Mouse (Mus musculus): ENCODE measurements around the gene Proser3.
"Not testable (repeated sequence)": the region's sequence is repeated elsewhere in the genome, so short reads cannot be mapped to it uniquely, and the experiment has no call there.

The Proser3 gene

DNA sequence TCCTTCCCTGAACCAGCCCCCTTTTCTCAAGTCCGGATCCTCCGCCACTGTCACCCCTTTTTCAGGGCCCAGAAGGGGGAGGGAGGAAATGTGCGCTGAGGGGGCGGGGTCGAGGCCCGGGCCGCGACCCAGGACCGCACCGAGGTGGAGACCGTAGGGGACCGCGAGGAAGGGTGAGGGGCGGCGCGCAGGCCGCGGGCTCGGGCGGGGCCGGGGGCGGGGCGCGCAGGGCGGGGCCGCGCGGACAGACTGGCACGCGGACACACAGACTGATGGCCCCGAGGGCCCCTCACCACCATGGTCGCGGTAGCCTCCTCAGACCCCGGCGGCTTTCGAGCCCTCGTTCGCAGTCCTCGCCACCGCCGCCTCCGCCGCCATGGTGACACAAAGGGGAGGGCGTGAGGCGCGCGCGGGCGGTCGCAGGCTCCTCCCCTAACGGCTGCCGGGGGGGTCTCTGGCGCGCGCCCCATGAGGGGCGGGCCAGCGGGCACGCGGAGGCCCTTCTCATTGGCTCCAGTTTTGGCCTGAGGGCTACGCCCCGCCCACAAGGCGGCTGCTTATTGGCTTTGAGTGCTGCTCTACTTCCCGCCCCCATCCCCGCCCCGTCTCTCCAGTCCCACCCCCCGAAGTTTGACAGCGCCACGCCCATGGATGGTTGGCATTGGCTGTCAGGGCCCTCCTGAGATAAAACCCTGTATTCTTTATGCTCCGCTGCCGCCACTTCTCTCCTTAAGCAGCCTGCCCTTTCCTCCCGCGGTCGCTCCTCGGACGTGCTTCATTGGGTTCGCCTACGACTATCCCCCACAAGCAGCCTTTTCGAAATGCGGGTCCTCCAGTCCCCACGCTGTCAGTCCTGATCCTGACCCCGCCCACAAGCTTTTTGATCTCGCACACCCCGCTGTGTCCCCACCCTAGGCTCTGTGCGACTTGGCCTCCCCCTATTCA is 17.2 kb downstream of the Proser3 start, which contains the start of gene Arhgap33:
Gene Arhgap33, minus strand, starts transcription at position 428 of the 945 bp plus-strand sequence.
- DNase-seq, result peak; percentile 95

DNA sequence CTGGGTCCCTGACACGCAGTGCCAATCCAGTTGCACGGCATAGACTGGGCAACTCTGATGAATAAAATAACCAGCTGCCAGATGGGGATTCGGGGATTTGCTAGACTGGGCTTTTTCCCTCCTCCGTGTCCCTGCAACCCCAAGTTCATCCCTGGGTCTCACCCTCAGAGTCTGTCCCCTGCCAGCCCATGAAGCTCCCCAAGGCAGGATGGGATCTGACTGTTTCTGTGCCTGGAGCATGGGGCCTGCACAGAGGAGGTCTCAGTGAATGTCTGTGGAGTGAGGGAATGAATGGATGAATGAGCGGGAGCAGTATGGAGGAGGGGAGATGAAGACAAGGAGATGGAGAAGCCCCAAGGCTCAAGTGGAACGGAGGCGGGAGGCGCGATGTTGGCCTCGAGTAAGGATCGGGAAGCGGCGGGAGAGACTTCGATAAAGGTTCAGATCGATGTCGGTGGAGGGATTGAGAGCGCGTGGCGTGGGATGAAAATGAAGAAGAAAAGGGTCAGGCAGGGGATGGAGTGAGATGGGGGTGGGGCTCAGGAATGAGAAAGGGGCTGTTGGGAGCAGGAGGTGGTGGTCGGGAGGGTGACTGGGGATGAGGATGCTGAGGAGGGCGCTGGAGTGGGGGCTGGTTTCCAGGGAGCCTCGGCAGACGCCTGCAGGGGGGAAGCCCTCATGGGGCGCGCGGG is 18.0 kb downstream of the Proser3 start:
- no peak for DNase-seq

DNA sequence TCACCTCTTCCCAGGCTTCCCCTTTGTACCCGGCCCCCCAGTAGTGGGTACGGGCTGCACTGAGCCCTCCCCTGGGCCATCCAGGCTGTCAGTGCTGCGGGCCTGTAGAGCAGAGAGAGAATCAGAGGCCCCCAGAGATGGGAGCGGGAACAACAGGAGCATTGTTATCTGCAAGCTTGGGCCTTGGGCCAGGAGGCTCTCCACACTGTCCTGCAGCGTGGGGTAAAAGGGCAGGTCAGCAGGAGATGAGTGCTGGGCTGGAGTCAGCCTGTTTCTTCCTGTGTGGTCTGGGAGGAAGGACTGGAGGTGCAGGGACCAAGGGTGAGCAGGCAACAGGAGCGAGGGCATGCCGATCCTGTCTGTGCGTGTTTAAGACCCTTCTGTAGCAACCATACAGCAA is 19.2 kb downstream of the Proser3 start:
- DNase-seq, result no peak

DNA sequence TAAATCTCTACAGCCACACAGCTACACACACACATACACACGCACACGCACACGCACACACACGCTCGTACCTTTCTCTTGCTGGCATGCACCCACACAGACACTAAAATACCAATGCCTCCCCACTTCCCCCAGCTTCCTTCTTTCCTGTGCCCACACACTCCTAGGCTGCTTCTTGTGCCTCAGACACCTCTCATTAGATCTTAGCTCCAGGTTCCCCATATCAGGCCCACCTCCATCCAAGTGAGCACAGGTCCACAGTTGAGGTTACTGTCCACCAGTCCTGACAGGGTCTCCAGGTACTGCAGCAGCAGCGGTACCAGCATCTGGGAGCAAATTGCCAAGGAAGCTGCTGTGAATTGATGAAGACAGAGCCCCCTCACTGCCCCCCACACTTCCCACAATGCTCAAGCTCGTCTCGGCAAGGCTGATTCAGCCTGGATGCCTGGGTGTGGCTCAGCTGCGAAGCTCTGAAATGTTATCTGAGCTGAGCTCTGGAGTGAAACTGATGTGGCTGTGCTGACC is 20.7 kb downstream of the Proser3 start:
- no peak for DNase-seq

DNA sequence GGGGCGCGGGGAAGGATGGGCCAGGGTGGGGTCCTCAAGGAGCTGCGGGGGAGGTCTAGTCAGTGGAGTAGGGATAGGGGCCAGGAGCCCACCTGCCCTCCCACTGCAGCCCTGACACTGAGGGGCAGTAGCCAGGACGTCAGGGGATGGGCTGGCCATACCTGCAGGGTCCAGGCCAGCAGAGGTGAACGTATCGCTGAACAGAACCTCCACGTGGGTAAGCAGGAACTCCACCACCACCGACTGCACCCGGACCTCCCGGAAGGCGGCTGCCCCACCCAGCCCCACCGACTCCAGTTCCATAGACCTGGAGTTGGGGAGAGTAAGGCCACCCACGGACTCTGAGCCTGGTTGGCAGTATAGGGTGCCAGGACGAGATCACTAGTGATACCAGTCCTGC is 25.1 kb downstream of the Proser3 start:
- DNase-seq, result no peak

DNA sequence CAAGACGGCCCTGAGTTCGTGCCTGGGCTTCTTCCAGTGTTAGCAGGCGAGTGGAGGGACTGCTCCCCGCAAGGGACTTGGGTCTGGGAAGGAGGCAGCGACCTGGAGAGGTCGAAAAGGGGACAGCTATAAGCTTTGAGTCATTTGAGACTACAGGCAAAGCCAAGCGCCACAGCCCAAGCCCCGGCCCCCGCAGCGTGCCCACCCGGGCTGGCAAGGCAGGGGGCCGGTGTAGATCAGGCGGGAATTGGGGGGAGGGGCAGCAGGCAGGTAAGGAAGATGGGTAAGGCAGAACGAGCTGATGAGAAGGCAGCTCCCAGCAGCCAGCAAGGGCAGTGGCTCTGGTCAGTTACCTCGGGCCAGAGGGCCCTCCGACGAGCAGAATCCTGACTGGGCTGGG is 25.7 kb downstream of the Proser3 start:
- DNase-seq, result no peak

DNA sequence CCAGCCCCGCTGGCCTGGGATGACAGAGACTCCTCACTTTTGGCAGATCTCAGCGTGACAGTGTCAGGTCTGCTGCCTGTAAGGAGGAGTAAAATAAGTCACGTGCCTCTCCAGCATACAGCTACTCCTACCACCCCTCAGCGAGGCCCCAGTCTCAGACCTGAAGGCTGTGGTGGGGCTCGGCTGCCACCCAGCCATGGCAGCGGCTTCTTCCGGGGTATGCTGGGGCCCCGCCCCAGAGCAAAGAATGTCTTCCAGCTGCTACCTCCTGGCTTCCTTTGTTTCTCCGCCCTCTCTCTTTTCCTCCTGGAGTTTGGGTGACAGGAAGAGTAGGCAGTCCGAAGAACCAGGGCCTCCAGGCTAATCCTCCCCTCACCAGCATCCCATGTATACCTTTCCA is 26.1 kb downstream of the Proser3 start:
- peak; percentile 22 to 49 for DNase-seq

DNA sequence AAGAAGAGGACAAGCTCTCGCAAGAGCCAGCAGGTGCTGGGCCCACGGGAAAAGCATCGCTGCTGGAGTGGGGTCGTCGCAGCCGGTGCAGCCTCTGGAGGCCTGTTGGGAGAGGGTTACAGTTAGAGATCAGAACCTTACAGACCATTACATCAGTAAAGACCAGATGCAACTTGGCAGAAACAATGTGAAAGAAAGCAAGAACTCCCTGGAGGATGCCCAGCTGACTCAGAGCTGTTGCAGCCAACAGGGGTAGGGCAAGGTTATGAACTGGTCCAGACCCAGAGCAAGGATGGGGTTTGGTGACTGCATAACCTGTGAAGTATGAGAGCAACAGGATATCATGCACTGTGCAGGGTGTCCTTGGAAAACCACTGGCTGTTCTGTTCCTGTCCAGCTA is 27.6 kb downstream of the Proser3 start:
- DNase-seq, result no peak

DNA sequence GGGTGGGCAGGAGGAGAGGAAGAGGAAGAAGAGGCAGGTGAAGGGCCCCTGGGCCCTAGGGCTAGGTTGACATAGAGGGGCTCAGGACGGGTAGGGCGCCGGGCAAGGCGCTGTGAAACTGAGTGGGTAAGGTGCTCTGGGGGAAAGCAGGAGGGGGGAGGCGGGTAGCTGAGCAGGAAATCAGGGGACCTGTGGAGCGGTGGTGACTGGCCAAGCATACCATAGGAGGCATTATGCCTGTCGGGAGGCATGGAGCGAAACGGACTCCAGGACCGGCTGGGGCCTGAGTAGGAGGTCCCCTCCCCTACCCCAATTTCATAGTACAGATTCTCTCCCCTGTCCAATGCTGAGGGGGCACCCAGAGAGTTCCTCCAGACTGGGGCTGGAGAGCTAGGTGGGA is 29.2 kb downstream of the Proser3 start:
- no peak for DNase-seq

DNA sequence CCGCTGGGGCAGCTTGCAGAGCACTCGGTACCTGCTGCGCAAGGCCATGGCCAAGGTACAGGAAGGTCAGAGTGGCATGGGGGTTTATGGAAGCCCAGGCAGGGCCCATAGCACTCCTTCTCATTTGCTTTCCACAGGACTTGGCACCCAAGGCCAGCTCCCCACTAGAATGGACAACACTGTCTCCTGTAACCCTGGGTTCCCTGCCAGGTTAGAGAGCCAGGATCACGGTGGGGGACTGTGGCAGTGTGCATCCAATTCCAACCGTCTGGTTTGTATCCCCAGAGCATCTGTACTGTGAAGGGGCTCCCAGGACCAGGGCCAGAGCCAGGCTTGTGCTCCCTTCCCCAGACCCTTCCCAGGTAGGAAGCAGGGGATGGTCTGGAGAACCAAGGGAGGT is 31.2 kb downstream of the Proser3 start:
- no peak for DNase-seq

DNA sequence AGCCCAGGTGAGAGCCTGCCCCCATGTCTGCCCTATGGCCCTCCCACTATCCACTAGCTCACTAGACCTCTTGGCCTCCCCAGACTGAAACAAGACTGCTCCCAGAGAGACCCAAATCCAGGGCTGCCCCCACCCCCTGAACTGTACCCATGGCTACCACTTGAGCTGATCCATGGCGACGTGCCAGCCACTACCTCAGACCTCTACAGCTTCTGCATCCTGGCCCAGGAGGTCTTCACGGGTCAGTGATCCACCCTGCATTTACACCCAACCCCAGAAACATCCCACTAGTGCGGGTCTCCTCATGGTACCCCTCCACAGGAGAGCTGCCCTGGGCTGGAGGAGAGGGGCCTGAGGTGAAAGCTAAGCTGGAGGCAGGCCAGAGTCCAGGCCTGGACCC is 31.7 kb downstream of the Proser3 start:
- DNase-seq, result no peak

DNA sequence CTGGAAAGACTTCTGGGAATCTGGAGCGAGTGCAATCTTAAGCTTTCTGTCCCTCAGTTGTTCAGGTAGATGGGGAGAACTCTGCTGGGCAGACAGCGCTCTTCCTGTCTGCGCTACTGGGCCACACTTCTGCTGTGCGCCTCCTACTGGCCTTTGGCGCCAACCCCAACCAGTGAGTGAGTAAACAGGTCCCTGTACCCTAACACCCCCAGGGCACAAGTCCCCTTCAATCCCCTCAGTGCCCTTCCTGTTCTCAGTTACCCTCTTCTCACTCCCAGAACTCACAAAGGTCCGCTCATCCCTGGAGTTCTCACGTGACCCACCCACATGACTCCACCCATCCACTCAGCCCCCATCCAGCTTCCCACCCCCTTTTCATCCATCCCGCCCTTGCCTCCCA is 33.8 kb downstream of the Proser3 start:
- DNase-seq, result no peak

DNA sequence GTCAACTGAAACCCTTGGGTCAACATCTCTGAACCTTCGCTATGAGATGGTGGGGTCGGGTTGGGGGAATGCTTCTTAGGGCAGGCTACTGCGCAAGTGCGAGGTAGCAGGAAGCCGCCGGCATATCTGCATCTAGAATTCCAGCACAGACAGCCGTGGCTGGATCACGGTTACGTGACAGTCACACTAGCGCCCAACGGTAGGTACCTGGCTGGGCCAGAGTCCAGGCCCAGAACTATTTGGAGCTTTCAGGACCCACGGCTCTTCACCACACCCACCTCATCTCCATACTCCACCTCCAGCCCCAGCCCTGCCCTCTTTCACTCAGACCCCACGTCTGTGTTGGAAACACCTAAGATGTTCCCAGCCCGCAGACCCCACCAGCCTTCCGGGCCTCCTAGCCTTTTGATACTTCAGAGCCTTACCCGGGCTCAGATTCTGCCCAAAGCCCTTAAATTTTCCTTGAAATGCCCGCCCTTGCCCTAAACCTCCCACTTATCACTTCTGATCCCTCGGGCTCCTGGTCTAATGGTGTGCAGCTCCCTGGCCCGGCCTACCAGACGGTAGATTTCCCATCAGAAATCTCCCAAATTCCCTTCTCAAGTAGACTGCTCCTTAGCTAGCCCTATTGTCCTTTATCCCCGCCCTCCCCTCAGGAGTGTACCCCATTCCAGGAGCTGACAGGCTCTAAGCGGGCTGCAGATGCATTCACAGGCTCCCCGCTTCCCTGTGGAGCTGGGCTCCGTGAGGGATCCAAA is 36.9 kb downstream of the Proser3 start:
- DNase-seq, result no peak

DNA sequence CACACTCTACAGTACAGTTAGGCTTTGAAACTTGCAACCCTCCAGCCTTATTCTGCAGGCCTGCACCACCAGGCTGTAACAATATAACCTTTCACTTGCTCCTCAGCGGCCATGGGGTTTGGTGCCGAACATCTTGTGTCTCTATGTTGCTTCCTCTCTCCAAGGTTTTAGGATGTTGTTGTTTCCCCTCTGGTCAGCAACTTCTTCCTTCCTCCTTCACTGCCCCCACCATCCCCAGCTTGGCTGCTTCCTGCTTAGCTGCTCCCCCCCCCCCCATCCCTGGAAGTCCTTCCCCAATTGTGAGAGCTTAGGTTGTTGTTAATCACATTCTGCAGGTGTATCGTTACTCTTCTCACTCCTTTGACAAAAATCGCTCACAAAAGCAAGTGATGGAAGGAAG is 44.0 kb downstream of the Proser3 start:
- no peak for DNase-seq

DNA sequence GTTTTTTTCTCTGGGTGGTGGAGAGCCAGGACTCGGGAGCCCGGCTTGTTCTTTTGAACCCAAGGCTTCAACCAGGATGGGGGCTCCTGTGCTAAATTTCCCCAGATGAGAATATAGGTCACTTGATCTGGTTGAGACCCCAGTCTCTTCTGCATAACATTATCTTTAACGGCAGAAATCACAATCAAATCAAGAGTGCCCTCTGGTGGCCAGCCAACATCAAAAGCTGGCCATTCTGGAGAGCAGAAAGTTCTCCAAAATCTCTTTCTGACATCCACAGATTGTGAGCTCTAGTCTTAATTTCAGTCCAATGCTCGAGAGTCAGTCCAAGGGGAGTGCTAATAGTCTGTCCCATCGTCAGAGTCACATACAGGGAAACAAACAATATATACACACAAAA is 50.9 kb downstream of the Proser3 start:
- DNase-seq, result not testable (repeated sequence)

DNA sequence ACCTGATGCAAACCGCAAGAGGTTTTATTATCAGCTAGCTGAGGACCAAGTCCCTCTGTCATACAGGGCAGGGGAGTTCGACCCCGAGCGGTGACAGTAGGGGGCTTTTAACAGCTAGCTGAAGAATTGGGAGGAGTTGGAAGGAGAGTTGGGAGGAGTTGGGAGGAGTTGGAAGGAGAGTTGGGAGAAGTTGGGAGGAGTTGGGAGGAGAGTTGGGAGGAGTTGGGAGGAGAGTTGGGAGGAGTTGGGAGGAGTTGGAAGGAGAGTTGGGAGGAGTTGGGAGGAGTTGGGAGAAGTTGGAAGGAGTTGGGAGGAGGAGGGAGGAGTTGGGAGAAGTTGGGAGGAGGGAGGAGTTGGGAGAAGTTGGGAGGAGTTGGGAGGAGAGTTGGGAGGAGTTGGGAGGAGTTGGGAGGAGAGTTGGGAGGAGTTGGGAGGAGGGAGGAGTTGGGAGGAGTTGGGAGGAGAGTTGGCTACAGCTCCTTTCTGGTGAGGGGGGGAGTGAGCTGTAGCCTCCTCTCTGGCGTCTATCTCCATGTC is 56.5 kb downstream of the Proser3 start:
- not testable (repeated sequence) for DNase-seq

DNA sequence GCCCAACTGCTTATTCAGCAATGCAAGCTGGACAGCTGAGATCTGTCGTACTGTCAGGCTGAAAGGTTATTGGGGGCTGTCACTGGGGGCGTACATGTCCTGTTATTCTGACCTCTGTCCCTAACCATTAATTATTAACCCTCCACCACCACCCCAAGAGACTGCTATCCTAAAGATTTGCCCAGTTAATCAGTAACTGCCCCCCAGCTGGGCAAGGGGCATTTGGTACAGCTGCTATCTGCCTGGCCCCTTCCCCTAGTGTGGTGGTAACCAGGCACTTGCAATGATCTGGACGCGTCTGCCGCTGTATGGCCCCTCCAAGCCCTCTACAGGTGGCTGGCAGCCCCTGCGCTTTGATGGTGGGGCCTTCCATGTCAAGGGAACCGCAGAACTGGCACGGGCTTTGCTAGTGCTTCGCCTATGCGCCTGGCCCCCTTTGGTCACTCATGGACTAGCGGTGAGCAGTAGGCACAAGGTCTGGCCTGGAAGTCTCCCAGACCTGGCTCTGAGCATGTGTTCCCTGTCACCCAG is 58.6 kb downstream of the Proser3 start, which contains the start of gene Prodh2:
Gene Prodh2, plus strand, starts transcription at position 222 of the 531 bp plus-strand sequence.
- DNase-seq, result no peak

DNA sequence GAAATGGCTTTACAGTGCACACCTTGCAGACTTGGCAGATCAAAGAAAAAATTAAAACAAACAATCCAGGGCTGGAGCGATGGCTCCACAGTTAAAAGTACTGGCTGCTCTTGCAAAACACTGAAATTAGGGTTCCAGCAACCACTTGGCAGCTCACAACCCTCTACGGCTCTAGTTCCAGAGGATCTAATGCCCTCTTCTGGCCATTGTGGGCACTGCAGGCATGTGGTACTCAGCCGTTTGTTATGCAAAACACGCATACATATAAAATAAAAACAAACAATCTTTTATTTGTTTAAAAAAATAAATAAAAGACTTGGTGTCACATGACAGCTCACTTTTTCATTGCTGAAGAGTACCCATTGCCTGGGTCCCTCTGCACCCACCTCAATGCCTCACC is 59.3 kb downstream of the Proser3 start:
- DNase-seq, result peak; percentile 68

DNA sequence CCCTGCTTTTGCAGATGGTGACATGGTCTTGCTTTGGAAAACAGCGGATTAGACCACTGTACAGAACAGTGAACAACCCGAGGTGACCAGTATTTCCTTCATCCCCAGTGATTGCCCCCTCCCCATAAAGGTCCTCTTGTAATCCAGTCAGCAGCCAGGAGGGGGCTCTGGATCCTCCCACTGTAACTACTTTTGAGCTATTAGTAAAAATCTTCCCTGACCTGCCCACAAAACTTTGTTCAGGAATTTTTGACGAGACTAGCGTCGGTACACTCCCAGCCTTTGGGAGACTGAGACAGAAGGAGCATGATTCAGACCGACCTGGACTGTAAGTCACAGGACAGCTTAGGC is 61.2 kb downstream of the Proser3 start:
- DNase-seq, result no peak

DNA sequence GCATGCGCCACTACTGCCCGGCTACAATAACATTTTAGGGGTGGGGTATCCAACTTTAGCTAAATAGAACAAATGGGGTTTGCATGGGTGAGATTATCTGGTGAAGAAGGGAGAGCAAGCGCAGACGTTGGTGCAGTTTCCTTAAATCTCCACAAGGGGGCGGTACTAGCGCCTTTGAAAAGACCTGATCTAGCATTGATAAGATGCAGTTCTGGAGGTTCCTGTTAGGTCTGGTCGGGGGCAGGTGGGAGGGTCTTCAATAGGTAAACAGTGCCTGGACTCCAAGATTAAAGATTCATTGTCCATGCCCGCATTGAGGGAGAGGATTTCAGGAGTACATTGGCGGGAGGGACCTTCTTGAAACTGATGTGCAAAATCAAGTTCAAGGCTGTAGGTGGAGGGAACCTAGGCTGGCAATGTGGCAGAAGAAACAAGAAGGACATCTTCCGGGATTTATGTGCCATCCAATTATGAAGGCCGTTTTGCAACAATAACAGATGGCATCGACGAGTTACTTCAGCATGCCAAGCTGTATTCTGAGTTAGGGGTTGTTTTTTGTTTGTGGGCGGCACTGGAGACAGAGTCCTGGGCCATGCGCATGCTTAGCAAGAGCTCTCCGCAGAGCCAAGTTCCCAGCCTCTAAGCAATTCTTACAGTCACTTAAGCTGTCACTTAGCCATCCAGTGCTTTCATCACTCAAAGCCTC is 61.7 kb downstream of the Proser3 start:
- DNase-seq, result peak; percentile 10 to 24
